Mouse (Mus musculus): ENCODE data around the gene Gm20479. TPM values are rescaled to one million over a fixed set of nuclear protein-coding genes. Genes with fewer than 3 reads are reported as not detected.

The Gm20479 gene
- polyA plus RNA-seq, 1 experiment, result not detected

DNA sequence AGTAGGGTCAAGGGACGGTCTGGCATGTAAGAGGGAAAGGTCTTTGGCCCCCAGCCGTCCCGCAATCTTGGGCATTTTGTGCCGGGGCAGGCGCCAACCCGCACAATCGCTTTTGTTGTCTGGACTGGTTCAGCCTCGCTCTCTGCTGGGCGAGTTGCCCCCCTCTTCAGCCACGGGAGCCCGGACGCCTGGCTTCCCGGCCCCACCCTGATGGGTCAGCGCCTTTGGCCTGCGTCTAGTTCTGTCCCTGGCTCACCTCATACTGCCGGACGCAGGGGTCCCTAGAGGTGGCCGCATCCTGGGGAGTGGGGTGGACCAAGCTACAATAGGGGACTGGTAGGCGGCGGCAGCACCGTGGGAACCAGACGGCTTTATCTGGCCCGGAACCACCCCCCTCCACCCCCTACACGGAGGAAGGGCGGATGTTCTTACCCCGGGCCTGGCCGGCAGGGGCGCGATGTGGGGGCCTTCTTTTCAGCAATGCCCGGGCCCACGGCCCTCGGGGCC is 22.8 kb downstream of the Gm20479 start:
- Histone ChIP-seq H3K36me3 (ENCODE audit: control insufficient read depth, insufficient read depth, low read length) (no peaks in the 10 kb centered on the region), H3K4me3 (ENCODE audit: low read depth, low read length) (peak overlapping the region; percentile 5; the same call in 1 of the 2 replicates), H3K4me1 (ENCODE audit: control insufficient read depth, insufficient read depth, insufficient read length, low read length) (peaks cover 13% of the 10 kb centered on the region), H3K27ac (ENCODE audit: insufficient read depth, low read depth, low read length) (peak overlapping the region; percentile 27), H3K27me3 (ENCODE audit: control insufficient read depth, insufficient read depth, low read length) (peaks cover 42% of the 10 kb centered on the region)
- TF ChIP-seq POLR2A (IDR thresholded peaks at IDR 0.05; ENCODE audit: low read depth, low read length), result no peak
- no peak for TF ChIP-seq CTCF (IDR thresholded peaks at IDR 0.05; ENCODE audit: extremely low read depth, insufficient read length, insufficient replicate concordance, low read depth, low read length)
- WGBS, result 4% methylated on average over 32 of the region's 32 CpGs

- peak overlapping the region; percentile 63 for H3K4me3 ChIP-seq (ENCODE audit: low read depth, low read length)
- H3K27me3 ChIP-seq (ENCODE audit: control insufficient read depth, insufficient read depth, low read length), result peaks cover 42% of the 10 kb centered on the region
- whole genome bisulfite sequencing, result 1% methylated on average over 61 of the region's 77 CpGs
- H3K4me1 ChIP-seq (ENCODE audit: control insufficient read depth, insufficient read depth, insufficient read length, low read length), result peaks cover 20% of the 10 kb centered on the region
- TF ChIP-seq CTCF (IDR thresholded peaks at IDR 0.05; ENCODE audit: extremely low read depth, insufficient read length, insufficient replicate concordance, low read depth, low read length), result 0 out of 2 replicates have a peak, but pooled peaks have one; percentile 11
- TF ChIP-seq POLR2A (IDR thresholded peaks at IDR 0.05; ENCODE audit: low read depth, low read length), result no peak
- H3K36me3 ChIP-seq (ENCODE audit: control insufficient read depth, insufficient read depth, low read length), result no peaks in the 10 kb centered on the region
- peak overlapping the region; percentile 52 for H3K27ac ChIP-seq (ENCODE audit: insufficient read depth, low read depth, low read length)
Observed at GRCm38 (mm10) chr7:27333316-27333941, 23.8 kb downstream of the Gm20479 start.

GRCm38 (mm10) chr7:27332353-27333199 is 24.6 kb downstream of the Gm20479 start:
- TF ChIP-seq POLR2A (IDR thresholded peaks at IDR 0.05; ENCODE audit: low read depth, low read length), result no peak
- TF ChIP-seq CTCF (IDR thresholded peaks at IDR 0.05; ENCODE audit: extremely low read depth, insufficient read length, insufficient replicate concordance, low read depth, low read length), result peak; percentile 87
- Histone ChIP-seq H3K27me3 (ENCODE audit: control insufficient read depth, insufficient read depth, low read length) (peaks cover 38% of the 10 kb centered on the region), H3K4me1 (ENCODE audit: control insufficient read depth, insufficient read depth, insufficient read length, low read length) (peaks cover 20% of the 10 kb centered on the region), H3K27ac (ENCODE audit: insufficient read depth, low read depth, low read length) (peak overlapping the region; percentile 61), H3K4me3 (ENCODE audit: low read depth, low read length) (peak overlapping the region; percentile 63), H3K36me3 (ENCODE audit: control insufficient read depth, insufficient read depth, low read length) (no peaks in the 10 kb centered on the region)
- WGBS, result 1% methylated on average over 39 of the region's 39 CpGs

GRCm38 (mm10) chr7:27331854-27332253 is 25.4 kb downstream of the Gm20479 start:
- Histone ChIP-seq H3K4me3 (ENCODE audit: low read depth, low read length) (peak overlapping the region; percentile 63), H3K4me1 (ENCODE audit: control insufficient read depth, insufficient read depth, insufficient read length, low read length) (peaks cover 17% of the 10 kb centered on the region), H3K27ac (ENCODE audit: insufficient read depth, low read depth, low read length) (peak overlapping the region; percentile 61), H3K27me3 (ENCODE audit: control insufficient read depth, insufficient read depth, low read length) (peaks cover 31% of the 10 kb centered on the region), H3K36me3 (ENCODE audit: control insufficient read depth, insufficient read depth, low read length) (no peaks in the 10 kb centered on the region)
- no peak for TF ChIP-seq POLR2A (IDR thresholded peaks at IDR 0.05; ENCODE audit: low read depth, low read length)
- no peak for TF ChIP-seq CTCF (IDR thresholded peaks at IDR 0.05; ENCODE audit: extremely low read depth, insufficient read length, insufficient replicate concordance, low read depth, low read length)
- WGBS, result 4% methylated on average over 8 of the region's 8 CpGs

GRCm38 (mm10) chr7:27331541-27331851 is 25.7 kb downstream of the Gm20479 start:
- Histone ChIP-seq H3K4me1 (ENCODE audit: control insufficient read depth, insufficient read depth, insufficient read length, low read length) (peaks cover 17% of the 10 kb centered on the region), H3K4me3 (ENCODE audit: low read depth, low read length) (peak overlapping the region; percentile 60; the same call in 1 of the 2 replicates), H3K27ac (ENCODE audit: insufficient read depth, low read depth, low read length) (peak overlapping the region; percentile 61), H3K36me3 (ENCODE audit: control insufficient read depth, insufficient read depth, low read length) (no peaks in the 10 kb centered on the region), H3K27me3 (ENCODE audit: control insufficient read depth, insufficient read depth, low read length) (peaks cover 27% of the 10 kb centered on the region)
- TF ChIP-seq POLR2A (IDR thresholded peaks at IDR 0.05; ENCODE audit: low read depth, low read length), result no peak
- no peak for TF ChIP-seq CTCF (IDR thresholded peaks at IDR 0.05; ENCODE audit: extremely low read depth, insufficient read length, insufficient replicate concordance, low read depth, low read length)
- 2% methylated on average over 8 of the region's 8 CpGs for WGBS

DNA sequence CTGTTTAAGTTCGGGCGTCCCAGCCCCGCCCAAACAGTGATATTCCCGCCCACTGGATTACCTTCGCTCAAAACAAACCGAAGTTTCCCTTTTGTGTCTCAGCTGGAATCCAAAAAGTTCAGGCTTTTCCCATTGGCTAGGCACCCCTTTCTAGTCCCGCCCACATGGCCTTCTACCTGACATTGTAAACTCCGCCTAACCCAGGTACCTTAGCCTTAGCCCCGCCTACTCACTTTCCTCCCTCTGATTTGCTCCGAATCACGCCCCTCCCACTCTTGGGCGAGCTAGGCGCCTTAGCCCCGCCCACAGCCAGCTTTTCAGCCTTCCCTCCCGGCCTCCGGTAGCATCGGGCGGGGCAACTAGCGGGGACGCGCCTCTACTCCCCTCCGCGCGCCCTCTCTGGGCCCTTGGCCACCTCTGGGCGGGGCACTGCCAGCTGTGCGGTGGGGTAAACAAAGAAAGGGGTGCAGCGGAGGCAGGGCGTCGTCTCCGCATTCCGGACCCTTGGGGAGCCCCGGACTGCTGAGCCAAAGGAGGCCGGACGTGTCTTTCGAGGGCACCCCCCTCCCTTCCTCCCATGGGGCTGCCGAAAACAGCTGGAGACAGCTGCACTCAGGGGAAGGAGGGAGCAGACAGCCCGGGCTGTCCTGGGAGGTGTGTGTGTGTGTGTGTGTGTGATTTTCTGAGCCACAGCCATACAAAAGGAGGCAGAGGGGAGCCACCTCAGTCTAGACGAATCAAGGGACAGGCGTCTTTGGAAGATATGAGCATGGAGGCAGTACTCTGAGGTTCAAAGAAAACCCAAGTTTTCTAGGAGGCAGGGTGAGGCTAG is 26.3 kb downstream of the Gm20479 start:
- no peaks in the 10 kb centered on the region for H3K36me3 ChIP-seq (ENCODE audit: control insufficient read depth, insufficient read depth, low read length)
- H3K4me1 ChIP-seq (ENCODE audit: control insufficient read depth, insufficient read depth, insufficient read length, low read length), result peaks cover 22% of the 10 kb centered on the region
- TF ChIP-seq POLR2A (IDR thresholded peaks at IDR 0.05; ENCODE audit: low read depth, low read length), result no peak
- TF ChIP-seq CTCF (IDR thresholded peaks at IDR 0.05; ENCODE audit: extremely low read depth, insufficient read length, insufficient replicate concordance, low read depth, low read length), result no peak
- H3K27ac ChIP-seq (ENCODE audit: insufficient read depth, low read depth, low read length), result peak overlapping the region; percentile 61
- peaks cover 23% of the 10 kb centered on the region for H3K27me3 ChIP-seq (ENCODE audit: control insufficient read depth, insufficient read depth, low read length)
- H3K4me3 ChIP-seq (ENCODE audit: low read depth, low read length), result peak overlapping the region; percentile 60
- WGBS, result under 1% methylated on average over 39 of the region's 39 CpGs
